Mouse (Mus musculus) fat pad, adult 2 months (tissue): ENCODE results near the gene D430019H16Rik.

Experiments
- DNase-seq: peaks from one replicate; pipeline ENCODE4 v3.0.0-alpha.2; 2011; ENCODE audit warnings: low read depth, low spot score; ENCODE audit errors: extremely low read depth

Gene D430019H16Rik

DNA sequence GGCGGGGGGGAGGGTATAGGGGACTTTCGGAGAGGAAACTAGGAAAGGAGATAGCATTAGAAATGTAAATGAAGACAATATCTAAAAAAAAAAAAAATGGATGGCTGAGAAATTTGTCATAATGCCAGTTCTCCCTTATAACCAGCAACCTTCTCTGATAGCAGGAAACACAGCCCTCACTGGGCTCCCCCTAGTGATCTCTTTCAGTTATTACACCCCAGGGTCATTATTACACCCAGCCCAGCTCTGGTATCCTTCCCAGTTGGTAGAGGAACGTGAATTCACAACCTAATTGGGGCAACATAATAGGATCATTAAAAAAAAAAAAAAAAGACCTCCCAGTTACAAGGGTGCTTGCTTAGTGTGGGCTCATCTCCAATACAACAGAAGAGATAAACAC is 29.8 kb downstream of the D430019H16Rik start:
- DNase-seq, result no peak

DNA sequence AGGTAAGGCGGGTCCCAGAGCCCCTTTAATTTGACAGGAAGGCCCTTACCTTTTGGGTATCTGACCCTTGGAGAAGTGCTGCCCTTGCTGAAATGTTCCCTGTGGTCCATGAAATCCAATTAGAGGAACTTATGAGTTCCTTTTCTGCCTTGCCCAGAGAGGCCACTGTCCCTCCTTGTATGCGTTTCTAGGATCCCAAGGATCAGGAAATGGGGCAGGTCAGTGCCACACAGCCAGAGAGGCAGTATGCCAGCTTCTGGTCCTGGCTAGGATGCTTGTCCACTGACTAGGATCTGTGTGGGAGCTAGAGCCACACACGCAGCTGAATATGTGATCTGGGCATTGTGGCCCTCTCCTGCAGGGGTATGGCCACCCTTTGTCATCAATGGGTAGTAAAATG is 36.6 kb downstream of the D430019H16Rik start:
- DNase-seq, result no peak

DNA sequence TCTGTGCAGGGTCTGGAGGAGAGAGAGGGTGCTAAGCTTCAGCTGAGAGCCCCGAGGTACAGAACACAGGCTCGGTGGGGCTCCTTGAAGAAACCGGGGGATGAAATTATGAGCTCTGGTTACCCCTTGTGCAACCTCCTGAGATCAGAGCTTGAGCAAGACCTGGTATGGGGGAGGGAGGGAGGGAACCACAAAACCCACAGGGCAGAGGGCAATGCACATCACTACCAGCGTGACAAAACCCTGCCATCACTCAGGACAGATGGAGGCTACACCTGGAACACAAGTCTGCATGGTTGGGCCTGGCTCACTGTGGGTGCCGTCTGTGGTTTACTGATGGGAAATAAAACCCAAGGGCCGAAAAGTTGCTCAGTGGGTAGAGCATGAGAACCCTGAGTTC is 37.1 kb downstream of the D430019H16Rik start:
- DNase-seq, result no peak

DNA sequence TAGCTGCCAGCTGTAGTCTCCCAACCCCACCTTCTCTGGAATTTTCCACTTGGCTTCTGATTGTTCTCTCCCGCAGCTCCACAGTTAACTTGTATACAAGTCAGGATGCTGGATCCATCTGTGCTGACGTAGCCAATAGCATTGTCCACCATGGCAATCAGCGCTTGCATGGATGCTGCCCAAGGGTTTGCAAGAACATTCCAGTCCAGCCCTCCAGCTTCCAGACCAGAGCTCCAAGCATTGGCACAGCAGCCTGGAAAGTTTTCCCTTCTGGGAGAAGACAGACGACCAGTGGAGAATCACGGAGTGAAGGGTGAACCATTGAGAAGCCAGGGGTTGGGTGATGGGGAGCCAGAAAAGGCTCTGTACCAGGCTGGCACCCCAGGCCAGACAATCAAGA is 41.1 kb downstream of the D430019H16Rik start:
- no peak for DNase-seq

DNA sequence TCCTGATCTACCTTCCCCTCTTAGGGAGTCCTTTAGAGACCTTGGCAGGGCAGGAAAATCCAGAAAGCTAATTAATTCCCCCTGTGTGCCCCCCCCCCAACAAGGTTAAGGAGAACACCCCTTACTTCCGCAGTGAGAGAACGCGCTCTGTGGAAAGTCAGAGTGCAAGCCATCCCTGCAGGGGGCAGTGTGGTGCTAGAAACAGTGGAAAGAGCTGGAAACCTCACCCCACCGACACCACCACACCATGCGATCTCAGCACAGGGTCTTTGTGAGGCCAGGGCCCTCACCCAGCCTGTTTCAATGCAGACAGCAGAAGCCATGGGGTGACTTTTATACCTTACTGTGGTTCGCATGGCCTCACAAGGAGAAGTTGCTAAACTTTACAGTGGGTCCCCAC is 44.2 kb downstream of the D430019H16Rik start:
- DNase-seq, result no peak

DNA sequence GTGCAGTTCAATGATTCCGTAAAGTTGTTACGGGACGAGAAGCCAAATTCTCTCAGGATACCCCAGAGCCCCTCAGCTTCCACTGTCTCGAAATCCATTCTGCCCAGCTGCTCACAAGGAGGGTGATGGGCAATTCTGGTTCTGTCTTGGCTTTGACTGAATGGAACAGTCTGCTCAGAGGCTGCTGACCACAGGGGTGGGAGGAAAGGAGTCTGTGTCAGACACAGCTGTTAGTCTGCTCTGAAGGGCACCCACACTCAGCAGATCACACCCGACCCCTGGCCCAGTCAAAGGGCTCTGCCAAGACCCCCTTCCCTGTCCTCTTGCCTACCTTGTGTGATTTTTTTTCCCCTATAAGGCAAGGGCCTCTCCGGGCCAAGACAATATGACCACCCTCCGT is 44.8 kb downstream of the D430019H16Rik start:
- no peak for DNase-seq

DNA sequence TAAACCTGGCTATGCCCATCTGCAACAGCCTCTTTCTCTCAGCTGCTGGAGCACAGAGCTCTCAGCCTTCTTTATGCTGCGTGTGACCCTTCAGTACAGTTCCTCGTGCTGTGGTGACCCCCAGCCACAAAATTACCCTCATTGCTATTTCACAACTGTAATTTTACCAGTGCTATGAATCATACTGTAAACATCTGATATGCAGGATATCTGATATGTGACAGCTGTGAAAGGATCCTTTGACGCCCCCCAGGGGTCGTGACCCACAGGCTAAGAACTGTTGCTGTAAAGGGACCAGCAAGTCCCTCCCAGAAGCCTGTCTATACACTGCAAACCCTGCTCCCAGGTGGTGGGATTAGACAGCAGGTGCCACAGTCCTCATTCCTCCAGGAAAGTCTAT is 45.2 kb downstream of the D430019H16Rik start:
- DNase-seq, result no peak

DNA sequence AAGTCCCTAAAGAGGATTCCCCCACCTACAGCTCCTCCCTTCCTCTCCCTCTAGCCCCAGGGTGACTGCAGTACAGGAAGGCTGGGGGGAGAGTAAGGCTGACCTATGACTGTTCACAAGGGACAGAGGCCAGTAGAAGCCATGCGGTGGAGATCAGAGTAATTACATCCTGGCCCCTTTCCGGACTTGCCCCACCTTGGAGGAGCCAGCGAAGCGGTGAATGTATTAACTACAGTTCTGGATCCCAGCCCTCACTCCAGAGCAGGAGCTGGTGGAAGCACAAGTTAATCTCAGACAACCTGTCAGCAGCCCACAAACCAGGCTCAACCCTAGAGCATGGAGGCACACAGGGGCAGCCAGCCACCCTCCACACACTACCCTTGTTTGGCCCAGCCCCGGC is 47.3 kb downstream of the D430019H16Rik start:
- no peak for DNase-seq

DNA sequence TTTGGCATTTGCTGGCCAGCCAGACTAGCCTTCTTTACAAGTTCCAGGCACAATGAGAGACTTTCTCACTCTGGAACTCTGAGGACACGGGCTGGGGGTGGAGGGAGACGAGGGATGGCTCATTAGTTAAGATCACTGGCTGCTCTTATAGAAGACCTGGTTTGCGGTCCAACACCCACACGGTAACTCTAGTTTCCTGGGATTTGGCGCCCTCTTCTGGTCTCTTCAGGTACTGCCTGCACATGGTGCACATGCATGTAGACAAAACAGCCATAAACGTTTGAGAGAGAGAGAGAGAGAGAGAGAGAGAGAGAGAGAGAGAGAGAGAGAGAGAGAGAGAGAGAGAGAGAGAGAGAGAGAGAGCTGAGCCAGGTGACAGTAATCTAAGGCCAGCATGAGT is 51.1 kb downstream of the D430019H16Rik start:
- no peak for DNase-seq

DNA sequence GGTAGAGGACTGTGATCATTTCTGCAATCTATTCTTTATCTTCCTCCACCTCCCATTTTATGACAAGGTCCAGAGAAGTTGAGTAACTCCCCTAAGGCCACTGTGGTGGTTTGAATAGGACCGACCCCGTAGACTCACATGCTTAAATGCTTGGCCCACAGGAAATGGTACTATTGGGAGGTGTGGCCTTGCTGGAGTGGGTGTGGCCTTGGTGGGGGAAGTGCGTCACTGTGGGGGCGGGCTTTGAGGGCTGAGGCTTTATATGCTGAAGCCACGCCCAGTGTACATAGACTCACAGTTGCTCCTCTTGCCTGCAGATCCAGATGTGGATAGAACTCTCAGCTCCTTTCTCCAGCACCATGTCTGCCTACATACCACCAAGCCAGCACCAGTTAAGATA is 57.5 kb downstream of the D430019H16Rik start:
- no peak for DNase-seq

DNA sequence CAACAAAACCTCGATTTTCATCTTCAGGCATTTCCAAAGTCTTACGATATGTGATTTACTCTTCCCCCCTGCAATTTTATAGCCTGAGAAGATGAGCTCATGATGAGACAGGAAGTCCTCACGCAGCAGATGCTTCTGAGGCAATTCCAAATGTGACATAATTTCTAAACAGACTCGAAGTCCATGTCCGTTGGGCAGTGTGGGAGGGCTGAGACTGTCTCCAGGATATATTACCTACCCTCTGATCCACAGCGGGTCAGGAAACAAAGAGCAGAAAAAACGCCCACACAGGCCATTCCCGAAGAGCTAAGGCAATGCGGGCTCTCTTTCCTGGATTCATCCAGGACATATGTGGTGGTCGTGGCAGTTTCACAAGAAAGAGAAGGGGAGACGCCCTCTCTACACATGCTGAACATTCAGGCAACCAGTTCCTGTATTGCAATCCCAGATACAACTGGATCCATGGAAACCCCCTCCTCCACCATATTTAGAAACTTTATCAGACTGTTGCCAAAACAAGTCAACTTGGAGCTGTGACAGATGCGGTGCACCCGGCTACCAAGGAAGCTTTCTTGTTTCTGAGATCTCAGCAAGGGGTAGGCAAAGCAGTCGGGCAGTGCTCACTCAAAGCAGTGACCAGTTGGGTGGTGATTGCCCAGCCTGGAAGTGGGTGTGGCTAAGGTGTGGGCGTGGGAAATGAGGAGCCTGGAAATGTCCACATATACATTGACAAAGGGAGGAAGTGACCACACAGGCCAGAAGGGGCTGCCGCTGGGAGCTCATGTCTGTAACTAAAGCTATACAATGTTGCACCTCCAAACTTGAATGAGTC is 58.2 kb downstream of the D430019H16Rik start:
- DNase-seq, result no peak

DNA sequence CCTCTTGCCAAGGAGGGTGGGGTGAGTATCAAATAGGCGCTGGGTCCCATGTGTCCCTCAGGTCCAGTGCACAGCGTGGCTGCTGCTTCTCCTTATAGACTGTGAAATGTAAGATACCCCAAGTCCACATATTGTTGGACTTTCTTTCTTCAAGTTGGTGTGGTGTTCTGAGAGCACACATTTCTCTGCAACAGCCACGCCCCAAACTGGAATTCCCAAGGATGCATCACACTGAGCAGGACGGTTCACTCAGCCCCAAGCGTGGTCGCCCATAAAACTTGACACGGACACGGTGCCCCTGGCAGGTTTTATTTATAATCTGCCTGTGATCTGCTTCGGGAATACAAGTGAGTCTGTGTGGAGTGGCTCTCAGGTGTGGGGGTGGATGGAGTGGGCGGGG is 60.5 kb downstream of the D430019H16Rik start:
- DNase-seq, result no peak

DNA sequence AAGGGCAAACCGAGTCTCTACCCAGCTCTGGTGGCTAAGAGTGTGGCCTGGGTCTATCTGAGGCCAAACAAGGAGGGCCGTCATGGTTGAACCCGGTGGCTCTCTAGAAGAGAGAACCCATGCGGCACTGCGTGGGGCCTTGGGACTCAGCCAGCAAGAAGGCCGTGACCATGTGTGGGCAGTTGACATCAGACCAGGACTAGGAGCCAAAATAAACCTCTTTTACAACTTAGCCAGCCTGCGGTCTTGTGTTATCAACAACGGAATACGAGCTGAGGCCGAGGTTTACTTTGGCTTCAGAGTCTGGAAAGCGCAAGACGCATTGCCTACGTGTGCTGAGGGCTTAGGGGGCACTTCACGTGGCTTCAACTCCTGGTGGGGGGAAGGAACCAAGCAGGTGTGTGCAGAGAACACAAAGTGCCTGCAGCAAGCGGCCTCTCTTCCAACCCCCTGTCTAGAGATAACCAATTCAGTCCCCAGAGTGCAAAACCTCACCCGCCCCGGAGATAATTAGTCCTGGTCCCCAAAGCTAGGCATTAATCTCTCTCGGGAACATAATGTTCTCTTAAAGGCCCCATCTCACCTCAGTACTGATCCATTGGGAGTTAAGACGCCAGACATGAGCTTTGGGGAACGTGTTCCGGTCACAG is 63.5 kb downstream of the D430019H16Rik start:
- peak; percentile 88 for DNase-seq

DNA sequence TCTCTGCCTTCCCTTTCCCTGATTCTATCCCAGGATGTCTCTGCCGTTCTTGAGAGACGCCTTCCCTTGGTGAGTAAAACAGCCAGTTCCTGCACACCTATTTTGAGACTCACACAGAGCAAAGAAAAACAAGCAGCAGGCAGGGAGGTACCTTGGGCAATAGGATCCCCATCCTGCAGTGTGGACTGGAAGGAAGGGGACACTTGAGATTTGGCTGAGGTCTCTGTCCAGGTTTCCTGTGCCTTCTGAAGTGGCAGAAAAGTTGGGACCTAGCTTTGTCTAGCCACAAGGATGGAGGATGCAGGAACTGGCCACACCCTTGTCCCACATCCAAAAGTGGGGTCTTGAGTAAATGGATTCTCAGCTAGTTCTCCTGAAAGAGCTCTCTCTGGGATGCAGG is 66.2 kb downstream of the D430019H16Rik start:
- DNase-seq, result no peak

DNA sequence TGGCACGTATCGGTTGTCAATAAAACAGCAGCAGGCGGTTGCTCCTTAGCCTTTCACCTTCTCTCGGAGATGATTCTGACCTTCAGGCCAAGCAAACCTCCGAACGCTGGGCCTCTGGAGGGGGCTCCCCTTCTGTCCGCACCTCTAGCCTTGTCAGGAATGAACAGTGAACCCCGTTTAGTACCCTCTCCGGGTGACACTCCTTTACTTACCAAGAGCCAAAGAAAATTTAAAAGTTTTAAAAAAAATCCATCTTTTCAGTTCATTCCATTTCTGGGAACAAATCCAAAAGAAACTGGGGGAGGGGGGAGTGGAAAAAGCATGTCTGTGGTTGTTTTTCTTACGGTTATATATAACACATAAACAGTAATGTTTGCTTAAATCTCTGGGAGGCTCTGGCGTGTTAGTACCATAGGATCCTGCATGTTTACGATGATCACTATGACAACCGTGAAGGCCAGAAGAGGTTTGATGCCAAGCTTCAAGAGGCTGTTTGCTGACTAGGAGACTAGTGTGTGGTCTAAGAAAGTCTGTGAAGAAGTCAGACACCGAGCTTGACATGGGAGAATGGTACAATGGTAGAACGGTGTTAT is 67.6 kb downstream of the D430019H16Rik start:
- DNase-seq, result no peak

DNA sequence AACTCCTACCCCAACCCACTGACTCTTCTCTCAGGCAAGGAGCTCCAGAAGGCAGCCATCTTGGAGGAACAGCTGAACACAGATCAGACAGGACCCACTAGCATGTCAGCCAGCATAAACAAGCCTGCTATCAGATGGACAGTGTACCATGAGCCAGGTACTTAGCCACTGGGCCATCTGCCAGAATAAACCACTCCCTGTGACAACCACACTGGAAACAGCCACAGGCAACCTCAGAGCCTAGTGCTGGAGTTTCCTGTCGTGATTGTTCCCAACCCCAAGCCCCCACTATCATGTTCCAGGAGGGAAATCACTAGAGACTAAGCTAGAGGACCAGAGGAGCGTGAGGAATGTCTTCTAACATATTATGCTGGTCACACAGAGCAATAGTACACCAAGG is 70.1 kb downstream of the D430019H16Rik start:
- no peak for DNase-seq

DNA sequence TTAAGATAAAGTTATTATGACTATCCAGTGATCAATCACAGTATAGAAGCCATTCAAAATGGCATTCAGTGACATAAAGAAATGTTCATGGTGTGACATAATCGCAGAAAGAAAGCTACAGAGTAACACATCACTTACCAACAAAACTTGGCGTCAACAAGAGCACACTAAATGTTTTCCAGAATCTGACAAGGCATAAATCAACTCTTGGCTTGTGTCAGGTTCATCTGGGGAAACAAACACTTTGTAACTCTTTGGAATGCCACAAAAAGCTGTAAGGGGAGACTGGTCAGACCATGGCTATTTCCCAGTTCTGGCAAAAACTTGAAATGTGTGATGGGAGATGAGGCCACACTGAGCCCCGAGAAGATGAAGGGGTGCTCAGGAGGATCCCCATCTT is 72.5 kb downstream of the D430019H16Rik start:
- no peak for DNase-seq

DNA sequence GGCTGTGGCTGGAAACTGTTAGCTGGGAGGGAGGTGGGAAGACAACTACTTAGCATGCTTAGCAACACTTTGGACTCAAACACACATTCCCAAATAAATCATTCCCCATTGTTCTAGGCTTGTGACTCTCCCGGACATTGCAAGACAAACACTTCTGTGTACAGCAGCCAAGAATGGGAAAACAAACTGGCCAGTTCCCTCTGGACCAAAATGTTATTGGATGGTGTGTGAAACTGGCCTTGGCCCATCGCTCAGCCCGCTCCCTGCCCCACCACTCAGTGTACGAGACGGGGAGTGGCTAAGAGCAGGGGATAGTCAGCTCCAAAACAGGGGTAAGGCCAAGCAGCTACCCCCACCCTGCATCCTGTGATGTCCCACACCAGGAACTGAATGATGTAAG is 73.2 kb downstream of the D430019H16Rik start:
- DNase-seq, result no peak

DNA sequence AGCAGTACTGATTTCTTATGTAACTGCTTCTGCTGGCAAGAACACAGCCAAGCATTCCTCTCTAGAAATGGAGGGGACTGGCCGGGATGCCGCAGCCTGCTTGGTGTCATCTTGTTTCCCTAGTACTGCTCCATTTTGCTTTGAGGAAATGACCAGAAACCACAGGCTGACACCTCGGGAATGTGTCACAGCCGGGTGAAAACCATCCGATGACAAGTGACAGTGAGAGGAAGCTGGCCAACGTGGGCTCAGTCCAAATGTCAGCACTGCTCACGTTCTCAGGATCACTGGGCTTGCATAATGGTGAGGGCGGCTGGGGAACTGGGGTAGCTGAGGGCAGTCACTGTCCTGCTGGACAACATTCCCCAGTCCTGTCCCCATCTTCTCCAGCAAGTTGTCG is 75.9 kb downstream of the D430019H16Rik start:
- no peak for DNase-seq

DNA sequence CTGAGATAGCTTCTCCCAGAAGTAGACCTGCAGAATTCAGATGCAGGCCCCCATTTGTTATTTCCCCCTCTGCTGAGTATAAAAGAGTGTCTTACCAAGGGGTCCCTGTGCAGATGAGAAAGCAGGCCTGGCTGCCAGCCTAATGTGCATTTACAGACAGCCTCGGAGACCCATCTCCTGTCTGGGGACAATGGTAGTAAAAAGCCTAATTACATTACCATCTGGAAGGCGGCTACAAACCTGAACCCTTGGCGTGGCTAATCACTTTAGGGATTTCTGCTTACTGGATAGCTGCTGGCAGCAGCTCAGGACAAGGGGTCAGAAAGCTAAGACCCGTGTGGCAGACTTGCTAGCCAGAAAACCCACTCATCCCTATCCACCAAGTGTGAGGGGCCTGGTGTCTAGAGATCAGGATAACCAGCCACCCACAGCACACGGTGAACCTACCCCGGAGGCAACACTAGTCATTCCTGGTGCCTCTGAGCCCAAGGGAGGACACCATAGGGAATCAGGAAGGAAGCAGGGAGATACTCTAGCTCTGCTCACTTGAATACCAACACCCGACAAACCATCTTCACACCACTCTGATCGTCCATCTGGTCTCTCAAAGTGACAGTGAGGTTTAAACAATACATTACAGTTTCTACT is 78.2 kb downstream of the D430019H16Rik start:
- no peak for DNase-seq

DNA sequence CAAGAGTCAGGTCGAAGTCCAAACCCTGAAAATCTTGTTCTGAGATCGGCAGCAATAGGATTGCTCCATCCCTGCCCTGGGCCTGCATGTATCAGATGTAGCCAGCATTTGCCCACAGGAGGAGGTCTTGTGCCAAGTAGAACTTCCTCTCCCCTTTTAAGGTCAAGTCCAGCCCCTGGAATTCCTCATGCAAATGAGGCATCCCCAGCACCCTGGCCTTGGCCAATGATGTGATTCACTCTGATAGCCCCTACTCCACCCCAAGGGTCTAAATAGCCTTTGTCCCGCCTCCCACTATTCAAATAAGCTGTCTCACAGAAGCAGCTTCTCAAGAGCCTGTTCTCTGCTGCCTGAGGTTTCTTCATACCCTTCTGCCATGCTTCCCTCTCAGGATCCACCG is 81.2 kb downstream of the D430019H16Rik start:
- DNase-seq, result no peak
